Mouse (Mus musculus): ENCODE results near the gene Rab4b. TPM values are rescaled to one million over a fixed set of nuclear protein-coding genes. Genes with fewer than 3 reads are reported as not detected.

Rab4b gene
- polyA plus RNA-seq, 1 experiment from 2014 or later = 76.1 TPM

DNA sequence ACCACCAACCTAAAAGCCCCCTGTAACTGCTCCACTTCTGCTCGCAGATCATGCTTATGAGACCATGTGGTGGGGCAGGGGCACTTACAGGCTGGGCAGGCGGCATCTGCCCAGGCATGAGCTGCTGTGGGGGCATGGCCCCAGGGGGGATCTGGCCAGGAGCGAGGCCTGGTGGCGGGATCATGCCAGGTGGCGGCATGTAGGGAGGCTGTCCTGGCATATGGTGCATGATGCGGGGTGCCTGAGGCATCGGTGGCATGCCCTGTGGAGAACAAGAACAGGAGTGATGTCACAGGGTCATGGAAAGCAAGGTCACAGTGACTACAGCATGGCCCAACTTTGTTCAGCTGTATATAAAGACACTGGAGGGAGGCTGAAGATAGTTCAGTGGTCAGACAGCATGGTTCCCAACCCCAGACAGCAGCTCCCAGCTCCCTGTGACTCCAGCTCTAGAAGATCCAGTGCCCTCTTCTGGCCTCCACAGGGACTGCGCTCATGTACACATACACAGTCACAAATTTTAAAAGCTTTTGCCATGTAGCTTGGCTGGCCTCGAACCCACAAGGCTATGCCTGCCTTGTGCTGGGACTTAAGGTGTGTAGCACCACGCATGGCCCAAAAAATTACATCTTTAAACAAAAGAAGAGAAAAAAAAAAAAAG, 10.7 kb upstream of the Rab4b start:
- H3K4me2 ChIP-seq (ENCODE audit: low read depth, low read length) = no peak overlapping the region
- H3K4me1 ChIP-seq (replicated peaks; ENCODE audit: control insufficient read depth, insufficient read depth, low read length) = peaks cover 8% of the 10 kb centered on the region
- peaks cover 81% of the 10 kb centered on the region for H3K36me3 ChIP-seq (ENCODE audit: control insufficient read depth, insufficient read depth, low read length)
- no peak for ATAC-seq (ENCODE audit: low read depth)
- H3K27ac ChIP-seq (ENCODE audit: low read length) = no peak overlapping the region
- H3K9ac ChIP-seq (ENCODE audit: low read length) = no peak overlapping the region
- 93% methylated on average over 10 of the region's 10 CpGs for WGBS
- H3K9me3 ChIP-seq (ENCODE audit: control insufficient read depth, low read length) = no peaks in the 10 kb centered on the region
- H3K27me3 ChIP-seq (ENCODE audit: control insufficient read depth, insufficient read depth, low read depth, low read length) = no peaks in the 10 kb centered on the region
- H3K4me3 ChIP-seq (ENCODE audit: low read length) = no peak overlapping the region

DNA sequence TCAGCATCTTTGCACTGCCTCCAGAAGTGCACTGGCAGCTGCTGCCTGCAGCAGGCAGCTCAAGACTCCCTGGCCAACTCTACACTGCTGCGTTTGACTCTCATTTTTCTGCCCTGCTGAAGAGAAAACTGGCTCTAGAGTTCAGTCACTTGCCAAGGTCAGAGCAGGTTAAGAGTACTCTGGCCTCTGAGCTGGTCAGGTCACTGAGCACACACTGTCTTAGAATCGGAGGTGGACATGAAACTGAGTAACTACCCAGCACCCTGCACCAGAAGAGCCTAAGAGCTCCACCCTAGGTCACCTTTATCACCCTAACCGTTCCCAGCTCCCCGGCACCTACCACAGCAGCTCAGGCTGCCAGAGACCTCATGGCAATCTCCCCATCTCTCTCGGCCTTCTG, 7.3 kb upstream of the Rab4b start:
- 88% methylated on average over 5 of the region's 5 CpGs for WGBS
- ATAC-seq (ENCODE audit: low read depth) = no peak
- H3K27ac ChIP-seq (ENCODE audit: low read length) = no peak overlapping the region
- H3K9me3 ChIP-seq (ENCODE audit: control insufficient read depth, low read length) = no peaks in the 10 kb centered on the region
- peaks cover 55% of the 10 kb centered on the region for H3K36me3 ChIP-seq (ENCODE audit: control insufficient read depth, insufficient read depth, low read length)
- no peak overlapping the region for H3K4me2 ChIP-seq (ENCODE audit: low read depth, low read length)
- H3K27me3 ChIP-seq (ENCODE audit: control insufficient read depth, insufficient read depth, low read depth, low read length) = no peaks in the 10 kb centered on the region
- no peak overlapping the region for H3K9ac ChIP-seq (ENCODE audit: low read length)
- H3K4me3 ChIP-seq (ENCODE audit: low read length) = no peak overlapping the region
- H3K4me1 ChIP-seq (replicated peaks; ENCODE audit: control insufficient read depth, insufficient read depth, low read length) = no peaks in the 10 kb centered on the region

DNA sequence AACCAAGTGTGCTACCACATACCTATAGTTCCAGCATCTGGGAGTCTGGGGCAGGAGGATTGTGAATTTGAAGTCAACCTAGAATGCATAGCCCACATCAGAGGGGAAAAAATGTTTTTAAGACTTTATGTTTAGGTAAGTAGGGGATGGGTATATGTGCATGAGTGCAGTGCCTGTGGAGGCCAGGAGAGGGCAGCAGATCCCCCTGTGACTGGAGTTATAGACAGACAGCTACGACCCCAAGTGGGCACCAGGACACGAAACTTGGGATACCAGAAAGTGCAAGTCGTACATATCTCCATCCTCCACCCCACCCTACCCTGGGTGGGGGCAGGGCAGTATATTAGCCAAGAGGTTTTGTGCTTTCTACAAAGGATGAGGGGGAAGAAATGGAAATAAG, 6.3 kb upstream of the Rab4b start:
- no peak overlapping the region for H3K9ac ChIP-seq (ENCODE audit: low read length)
- H3K4me2 ChIP-seq (ENCODE audit: low read depth, low read length) = no peak overlapping the region
- ATAC-seq (ENCODE audit: low read depth) = no peak
- no peak overlapping the region for H3K27ac ChIP-seq (ENCODE audit: low read length)
- 41% methylated on average over 3 of the region's 3 CpGs for WGBS
- peaks cover 45% of the 10 kb centered on the region for H3K36me3 ChIP-seq (ENCODE audit: control insufficient read depth, insufficient read depth, low read length)
- peaks cover 4% of the 10 kb centered on the region; the same call in 1 of the 2 replicates for H3K4me1 ChIP-seq (replicated peaks; ENCODE audit: control insufficient read depth, insufficient read depth, low read length)
- no peaks in the 10 kb centered on the region for H3K9me3 ChIP-seq (ENCODE audit: control insufficient read depth, low read length)
- H3K4me3 ChIP-seq (ENCODE audit: low read length) = no peak overlapping the region
- H3K27me3 ChIP-seq (ENCODE audit: control insufficient read depth, insufficient read depth, low read depth, low read length) = no peaks in the 10 kb centered on the region

DNA sequence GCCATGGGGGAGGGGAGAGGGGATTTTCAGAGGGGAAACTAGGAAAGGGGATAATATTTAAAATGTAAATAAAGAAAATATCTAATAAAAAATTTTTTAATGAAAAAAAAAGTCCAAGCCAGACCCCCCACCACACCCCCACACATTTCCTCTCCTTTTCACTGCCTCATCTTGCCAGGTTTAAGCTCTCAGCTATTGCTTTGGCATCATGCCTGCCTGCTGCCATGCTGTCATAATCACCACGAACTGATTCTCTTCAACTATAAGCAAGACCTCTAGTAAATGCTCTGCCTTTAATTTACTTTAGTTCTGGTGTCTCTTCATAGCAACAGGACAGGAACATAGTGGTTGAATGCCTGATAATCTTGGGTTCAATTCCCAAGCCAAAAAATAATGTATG, 3.8 kb upstream of the Rab4b start:
- H3K36me3 ChIP-seq (ENCODE audit: control insufficient read depth, insufficient read depth, low read length) = peaks cover 23% of the 10 kb centered on the region
- H3K4me1 ChIP-seq (replicated peaks; ENCODE audit: control insufficient read depth, insufficient read depth, low read length) = peaks cover 17% of the 10 kb centered on the region
- H3K4me3 ChIP-seq (ENCODE audit: low read length) = no peak overlapping the region
- 54% methylated on average over 1 of the region's 1 CpGs for WGBS
- H3K4me2 ChIP-seq (ENCODE audit: low read depth, low read length) = no peak overlapping the region
- H3K9me3 ChIP-seq (ENCODE audit: control insufficient read depth, low read length) = no peaks in the 10 kb centered on the region
- no peaks in the 10 kb centered on the region for H3K27me3 ChIP-seq (ENCODE audit: control insufficient read depth, insufficient read depth, low read depth, low read length)
- peak overlapping the region; percentile 91 for H3K27ac ChIP-seq (ENCODE audit: low read length)
- H3K9ac ChIP-seq (ENCODE audit: low read length) = no peak overlapping the region
- no peak for ATAC-seq (ENCODE audit: low read depth)

DNA sequence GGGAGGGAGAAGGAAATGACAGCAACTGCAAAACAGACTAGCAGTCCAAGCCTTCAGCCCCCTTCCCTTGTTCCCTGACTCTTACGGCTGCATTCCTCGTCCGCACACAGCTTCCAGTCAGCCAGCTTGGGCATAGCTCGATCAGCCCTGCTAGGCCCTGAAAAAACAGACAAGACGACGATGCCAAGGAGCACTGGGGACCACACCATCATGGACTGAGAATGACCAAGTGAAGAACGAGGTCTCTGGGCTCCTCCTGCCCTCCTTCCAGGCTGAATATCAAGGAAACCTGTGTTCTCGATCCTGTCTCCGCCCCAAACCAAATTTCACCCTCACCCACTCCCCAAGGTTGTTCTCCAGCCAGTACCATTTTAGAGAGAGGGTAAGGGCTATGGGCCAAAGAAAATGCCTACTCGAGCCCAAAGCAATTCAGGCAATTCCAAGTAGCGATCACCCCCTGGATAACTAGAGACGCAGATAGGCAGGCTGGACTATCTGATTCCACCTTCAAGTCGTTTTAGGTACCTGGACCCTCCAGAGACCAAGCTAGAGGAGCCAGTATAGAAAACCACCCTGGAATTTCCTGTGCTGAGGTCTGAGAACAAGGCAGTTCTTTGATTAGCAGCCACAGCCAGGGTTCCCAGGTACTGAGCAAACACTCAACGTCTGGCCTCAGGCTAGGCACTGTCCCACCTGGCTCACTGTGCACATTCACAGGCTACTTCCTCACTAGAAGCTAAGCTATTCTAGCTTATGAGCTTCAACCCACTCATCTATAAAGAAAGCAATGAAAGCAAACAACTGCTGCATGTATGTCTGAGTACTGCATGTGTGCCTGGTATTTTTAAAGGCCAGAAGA, 2.4 kb upstream of the Rab4b start, which contains the start of the genes Gm21983 and Mia:
Gene Gm21983, minus strand, starts transcription at position 250 of the 859 bp plus-strand sequence.
Gene Mia, minus strand, starts transcription at position 321 of the 859 bp plus-strand sequence.
- Histone ChIP-seq H3K27me3 (ENCODE audit: control insufficient read depth, insufficient read depth, low read depth, low read length) (no peaks in the 10 kb centered on the region), H3K36me3 (ENCODE audit: control insufficient read depth, insufficient read depth, low read length) (peaks cover 14% of the 10 kb centered on the region), H3K9me3 (ENCODE audit: control insufficient read depth, low read length) (no peaks in the 10 kb centered on the region), H3K27ac (ENCODE audit: low read length) (peak within 1 kb of the TSS; percentile 91), H3K4me1 (replicated peaks; ENCODE audit: control insufficient read depth, insufficient read depth, low read length) (peaks cover 17% of the 10 kb centered on the region), H3K9ac (ENCODE audit: low read length) (peak within 1 kb of the TSS; percentile 24), H3K4me2 (ENCODE audit: low read depth, low read length) (peak within 1 kb of the TSS; percentile 56), H3K4me3 (ENCODE audit: low read length) (peak within 1 kb of the TSS; percentile 75)
- WGBS = 41% methylated on average over 14 of the region's 14 CpGs
- ATAC-seq (ENCODE audit: low read depth) = peak; percentile 25

DNA sequence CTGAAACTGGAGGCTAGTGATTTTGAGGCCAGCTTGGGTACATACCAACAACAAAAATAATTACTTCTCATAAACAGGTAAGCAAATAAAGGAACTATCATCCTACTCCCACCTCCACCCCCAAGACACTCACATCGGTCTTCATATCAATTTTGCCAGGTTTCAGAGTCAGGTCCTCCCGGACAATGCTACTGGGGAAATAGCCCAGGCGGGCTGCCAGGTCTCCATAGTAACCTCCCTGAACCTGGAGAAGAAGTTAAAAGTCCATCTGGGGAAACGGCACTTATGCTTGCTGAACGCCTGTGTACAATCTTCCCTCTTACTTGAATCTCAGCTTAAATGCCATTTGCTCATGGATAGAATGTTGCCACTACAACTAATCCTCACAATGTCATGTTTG, 1.3 kb upstream of the Rab4b start:
- Histone ChIP-seq H3K27ac (ENCODE audit: low read length) (peak overlapping the region; percentile 91), H3K4me3 (ENCODE audit: low read length) (peak overlapping the region; percentile 75), H3K9ac (ENCODE audit: low read length) (peak overlapping the region; percentile 24)

DNA sequence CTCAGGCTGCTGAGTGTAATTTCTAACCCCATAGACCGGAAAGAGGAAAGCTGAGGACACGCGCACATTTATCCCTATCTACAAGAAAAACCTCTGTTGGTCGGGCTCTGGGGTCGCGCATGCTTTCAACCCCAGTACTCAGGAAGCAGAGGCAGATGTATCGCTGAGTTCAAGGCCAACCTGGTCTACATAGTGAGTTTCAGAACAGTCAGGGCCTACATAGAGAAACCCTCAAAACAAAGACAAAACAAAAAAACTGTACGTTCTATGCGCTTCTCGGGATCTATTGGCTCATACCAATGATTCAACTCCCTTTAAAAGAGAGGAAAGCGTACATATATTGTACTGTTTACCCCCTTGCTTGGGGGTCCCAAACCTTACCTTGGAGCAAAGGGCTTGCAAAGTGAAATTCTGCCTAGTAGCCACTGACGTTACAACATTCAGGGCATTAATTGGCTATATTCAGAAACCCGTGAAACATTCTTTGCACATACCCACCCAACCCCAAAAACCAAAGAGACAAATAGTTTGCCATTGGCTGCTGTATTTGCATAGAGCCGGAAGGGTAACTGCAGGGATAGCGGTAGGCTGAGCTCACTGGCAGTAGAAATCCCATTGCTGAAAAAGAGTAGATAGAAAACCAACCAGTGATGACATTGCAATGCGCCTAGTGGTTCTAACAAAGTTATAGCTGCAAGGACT, 672 bp upstream of the Rab4b start:
- peak overlapping the region; percentile 91 for H3K27ac ChIP-seq (ENCODE audit: low read length)
- H3K9me3 ChIP-seq (ENCODE audit: control insufficient read depth, low read length) = no peaks in the 10 kb centered on the region
- H3K4me3 ChIP-seq (ENCODE audit: low read length) = peak overlapping the region; percentile 75
- no peaks in the 10 kb centered on the region for H3K27me3 ChIP-seq (ENCODE audit: control insufficient read depth, insufficient read depth, low read depth, low read length)
- H3K9ac ChIP-seq (ENCODE audit: low read length) = peak overlapping the region; percentile 55
- 37% methylated on average over 16 of the region's 16 CpGs for WGBS
- peaks cover 17% of the 10 kb centered on the region for H3K4me1 ChIP-seq (replicated peaks; ENCODE audit: control insufficient read depth, insufficient read depth, low read length)
- peak overlapping the region; percentile 56 for H3K4me2 ChIP-seq (ENCODE audit: low read depth, low read length)
- no peak for ATAC-seq (ENCODE audit: low read depth)
- peaks cover 4% of the 10 kb centered on the region; the same call in 1 of the 2 replicates for H3K36me3 ChIP-seq (ENCODE audit: control insufficient read depth, insufficient read depth, low read length)

More for the DNA sequence above, 1.3 kb upstream of the Rab4b start:
- WGBS = 19% methylated on average over 5 of the region's 5 CpGs
- H3K36me3 ChIP-seq (ENCODE audit: control insufficient read depth, insufficient read depth, low read length) = peaks cover 5% of the 10 kb centered on the region
- no peak for ATAC-seq (ENCODE audit: low read depth)
- no peaks in the 10 kb centered on the region for H3K27me3 ChIP-seq (ENCODE audit: control insufficient read depth, insufficient read depth, low read depth, low read length)
- H3K4me1 ChIP-seq (replicated peaks; ENCODE audit: control insufficient read depth, insufficient read depth, low read length) = peaks cover 17% of the 10 kb centered on the region
- H3K9me3 ChIP-seq (ENCODE audit: control insufficient read depth, low read length) = no peaks in the 10 kb centered on the region
- peak overlapping the region; percentile 56 for H3K4me2 ChIP-seq (ENCODE audit: low read depth, low read length)

DNA sequence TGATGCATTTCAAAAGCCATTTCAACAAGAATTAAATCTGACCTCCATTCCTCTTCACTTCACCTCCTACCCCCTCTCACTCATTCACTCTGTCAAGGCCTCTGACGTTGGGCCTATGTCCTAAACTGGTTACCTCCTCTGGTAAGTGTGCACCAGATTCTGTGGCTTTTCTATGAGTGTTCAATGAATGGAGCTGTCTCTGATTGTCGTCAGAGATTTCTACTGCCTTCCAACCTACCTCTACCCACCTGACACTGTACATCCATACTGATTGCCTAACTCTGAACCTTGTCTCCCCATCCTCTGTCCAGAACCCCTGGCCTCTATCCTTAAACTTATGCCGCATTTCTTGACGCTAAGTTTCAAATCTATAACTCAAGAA, 763 bp downstream of the Rab4b start:
- peak overlapping the region; percentile 98 for H3K27ac ChIP-seq (ENCODE audit: low read length)
- peak overlapping the region; percentile 70 for H3K4me2 ChIP-seq (ENCODE audit: low read depth, low read length)
- no peaks in the 10 kb centered on the region for H3K27me3 ChIP-seq (ENCODE audit: control insufficient read depth, insufficient read depth, low read depth, low read length)
- peak overlapping the region; percentile 64 for H3K9ac ChIP-seq (ENCODE audit: low read length)
- WGBS = 15% methylated on average over 4 of the region's 4 CpGs
- no peaks in the 10 kb centered on the region for H3K9me3 ChIP-seq (ENCODE audit: control insufficient read depth, low read length)
- H3K36me3 ChIP-seq (ENCODE audit: control insufficient read depth, insufficient read depth, low read length) = peaks cover 11% of the 10 kb centered on the region; the same call in 1 of the 2 replicates
- peaks cover 17% of the 10 kb centered on the region for H3K4me1 ChIP-seq (replicated peaks; ENCODE audit: control insufficient read depth, insufficient read depth, low read length)
- peak overlapping the region; percentile 75 for H3K4me3 ChIP-seq (ENCODE audit: low read length)
- ATAC-seq (ENCODE audit: low read depth) = no peak

DNA sequence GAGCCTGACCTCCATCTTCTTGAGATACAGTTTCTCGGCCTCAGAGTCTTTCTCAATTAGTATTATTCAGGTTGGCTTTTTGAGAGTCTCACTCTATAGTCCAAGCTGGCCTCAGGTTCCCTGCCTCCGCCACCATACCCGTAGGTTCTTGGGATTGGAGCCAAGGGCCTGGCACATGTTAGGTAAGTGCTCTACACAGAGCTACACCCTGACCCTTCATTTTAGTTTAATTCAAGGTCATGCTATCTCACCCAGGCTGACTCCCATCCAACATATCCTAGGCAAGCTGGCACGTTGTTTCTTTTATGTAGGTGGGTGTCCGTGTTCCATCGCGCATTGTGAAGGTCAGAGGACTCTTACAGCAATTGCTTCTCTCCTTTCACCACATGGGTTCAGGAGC, 3.8 kb downstream of the Rab4b start:
- H3K4me1 ChIP-seq (replicated peaks; ENCODE audit: control insufficient read depth, insufficient read depth, low read length) = peaks cover 13% of the 10 kb centered on the region
- ATAC-seq (ENCODE audit: low read depth) = no peak
- no peak overlapping the region for H3K4me3 ChIP-seq (ENCODE audit: low read length)
- no peak overlapping the region for H3K4me2 ChIP-seq (ENCODE audit: low read depth, low read length)
- peaks cover 26% of the 10 kb centered on the region for H3K36me3 ChIP-seq (ENCODE audit: control insufficient read depth, insufficient read depth, low read length)
- H3K27me3 ChIP-seq (ENCODE audit: control insufficient read depth, insufficient read depth, low read depth, low read length) = no peaks in the 10 kb centered on the region
- WGBS = 90% methylated on average over 7 of the region's 7 CpGs
- H3K9ac ChIP-seq (ENCODE audit: low read length) = no peak overlapping the region
- H3K9me3 ChIP-seq (ENCODE audit: control insufficient read depth, low read length) = no peaks in the 10 kb centered on the region
- H3K27ac ChIP-seq (ENCODE audit: low read length) = no peak overlapping the region
